Mouse (Mus musculus) heart, embryonic 13.5 days (tissue): ENCODE results near the gene Epb41l3. TPM values are rescaled to one million over a fixed set of nuclear protein-coding genes. Genes with fewer than 3 reads are reported as not detected.

ENCODE experiments used
- ATAC-seq: fragments of 200-750 bp; cut with Nextera tagmentation; 2 replicates; pipeline ENCODE4 v1.8.0; 2017; ENCODE audit warnings: moderate TSS enrichment; ENCODE audit not compliant: insufficient number of reproducible peaks, low FRiP score, low TSS enrichment; ENCODE audit errors: extremely low read depth
- H3K27ac ChIP-seq: fragments of 300-500 bp; sonication (generic); replicated peaks from 2 replicates; pipeline ENCODE4 v1.5.1; 2015; ENCODE audit warnings: moderate library complexity, mild to moderate bottlenecking, inconsistent platforms
- H3K27me3 ChIP-seq: fragments of 300-500 bp; sonication (generic); replicated peaks from 2 replicates; pipeline ENCODE4 v1.6.1; 2015; ENCODE audit warnings: mild to moderate bottlenecking, inconsistent platforms
- H3K36me3 ChIP-seq: fragments of 300-500 bp; sonication (generic); 2 replicates; pipeline ENCODE4 v1.6.1; 2015; ENCODE audit warnings: mild to moderate bottlenecking, inconsistent platforms
- H3K4me1 ChIP-seq: fragments of 300-500 bp; sonication (generic); 2 replicates; pipeline ENCODE4 v1.6.1; 2015; ENCODE audit warnings: inconsistent platforms
- H3K4me2 ChIP-seq: fragments of 300-500 bp; sonication (generic); 2 replicates; pipeline ENCODE4 v1.6.1; 2015; ENCODE audit warnings: inconsistent platforms, mild to moderate bottlenecking, moderate library complexity
- H3K4me3 ChIP-seq: fragments of 300-500 bp; sonication (generic); 2 replicates; pipeline ENCODE4 v1.5.1; 2015; ENCODE audit warnings: moderate library complexity, mild to moderate bottlenecking, inconsistent platforms
- H3K9ac ChIP-seq: fragments of 300-500 bp; sonication (generic); 2 replicates; pipeline ENCODE4 v1.6.1; 2015; ENCODE audit warnings: inconsistent platforms, mild to moderate bottlenecking, moderate library complexity
- H3K9me3 ChIP-seq: fragments of 300-500 bp; sonication (generic); 2 replicates; pipeline ENCODE4 v1.6.1; 2016; ENCODE audit warnings: inconsistent platforms
- WGBS: fragments of 180-500 bp; shearing (Covaris S2); methylation state at CpG from one replicate; pipeline ENCODE4 v1.1.7; 2015; ENCODE audit warnings: mixed read lengths; 5-methylcytosine and 5-hydroxymethylcytosine counted together
- polyA plus RNA-seq: library from polyadenylated mRNA; unstranded; fragments of >200 nt; fragmentation: Nextera tagmentation; extraction: Ambion mirVana; gene quantifications from 2 replicates; pipeline ENCODE4 v1.2.1, GENCODE M21; 2015

Gene Epb41l3
- 98.4 and 102 TPM in 2 replicates for polyA plus RNA-seq

GRCm38 (mm10) chr17:69075501-69076237 is at the start of gene Epb41l3:
Gene Epb41l3 (plus strand): TSS chr17:69075683.
- H3K4me3 ChIP-seq, result peak within 1 kb of the TSS; percentile 71
- peaks cover 59% of the 10 kb centered on the region for H3K27me3 ChIP-seq
- H3K36me3 ChIP-seq, result no peaks in the 10 kb centered on the region
- H3K9me3 ChIP-seq, result no peaks in the 10 kb centered on the region
- ATAC-seq, result peak; percentile 66; the same call in 1 of the 2 replicates
- H3K4me1 ChIP-seq, result peaks cover 14% of the 10 kb centered on the region
- peak within 1 kb of the TSS; percentile 100 for H3K4me2 ChIP-seq
- WGBS, result under 1% methylated on average over 47 of the region's 47 CpGs
- H3K27ac ChIP-seq, result peak within 1 kb of the TSS; percentile 5; the same call in 1 of the 2 replicates
- H3K9ac ChIP-seq, result peak within 1 kb of the TSS; percentile 80

DNA sequence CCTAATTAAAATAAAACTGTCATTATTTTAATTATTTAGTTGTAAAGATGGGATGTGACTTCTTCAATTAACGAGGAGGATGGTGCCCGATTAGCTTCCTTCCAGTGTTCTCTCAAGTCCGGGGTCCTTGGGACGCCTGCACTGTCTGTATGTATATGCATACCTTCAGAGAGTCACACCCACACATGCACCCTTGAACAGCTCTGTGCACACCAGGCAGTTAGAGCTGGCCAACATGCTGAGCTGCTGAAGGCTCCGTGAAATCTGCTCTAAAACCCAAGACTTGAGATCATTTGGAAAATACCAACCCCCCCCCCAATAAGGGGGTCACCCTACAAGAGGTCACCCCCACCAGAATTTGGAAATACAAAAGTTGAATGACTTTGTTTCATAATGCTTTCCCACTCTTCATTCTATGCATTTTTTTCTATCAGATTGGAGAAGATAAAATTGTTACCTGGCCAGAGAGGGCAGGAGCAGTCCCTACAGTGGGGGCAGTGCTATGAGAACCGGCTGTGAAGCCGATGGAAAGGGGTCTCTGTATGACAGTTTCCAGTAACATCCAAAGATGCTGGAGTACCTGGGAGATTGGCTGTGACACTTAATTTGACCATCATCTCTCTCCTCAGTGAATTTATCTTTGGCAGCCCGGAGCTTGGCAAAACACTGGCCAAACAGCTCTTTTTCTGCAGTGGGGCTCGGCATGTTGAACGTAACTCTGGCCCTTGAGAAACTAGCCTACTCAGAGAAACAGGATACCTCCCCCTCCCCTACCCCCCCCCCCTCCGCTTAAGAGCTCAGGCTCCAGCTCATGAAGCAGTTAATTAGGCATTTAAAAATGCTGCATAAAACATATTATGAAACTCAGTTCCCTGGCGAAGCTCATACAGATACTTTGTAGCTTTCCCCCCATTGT is 36.5 kb upstream of the Epb41l3 start:
- Histone ChIP-seq H3K4me2 (no peak overlapping the region), H3K4me1 (no peaks in the 10 kb centered on the region), H3K27me3 (no peaks in the 10 kb centered on the region), H3K9ac (no peak overlapping the region), H3K36me3 (no peaks in the 10 kb centered on the region), H3K4me3 (no peak overlapping the region), H3K9me3 (no peaks in the 10 kb centered on the region), H3K27ac (no peak overlapping the region)
- 63% methylated on average over 12 of the region's 12 CpGs for WGBS
- ATAC-seq, result no peak

- Histone ChIP-seq H3K9ac (no peak overlapping the region), H3K27ac (no peak overlapping the region), H3K9me3 (0 out of 2 replicates have a peak, but pooled peaks cover 9% of the 10 kb centered on the region), H3K4me3 (no peak overlapping the region), H3K4me2 (no peak overlapping the region), H3K27me3 (no peaks in the 10 kb centered on the region), H3K36me3 (no peaks in the 10 kb centered on the region), H3K4me1 (no peaks in the 10 kb centered on the region)
- 78% methylated on average over 4 of the region's 4 CpGs for WGBS
- no peak for ATAC-seq
Measured at GRCm38 (mm10) chr17:69041516-69041915, 34.0 kb upstream of the Epb41l3 start.

DNA sequence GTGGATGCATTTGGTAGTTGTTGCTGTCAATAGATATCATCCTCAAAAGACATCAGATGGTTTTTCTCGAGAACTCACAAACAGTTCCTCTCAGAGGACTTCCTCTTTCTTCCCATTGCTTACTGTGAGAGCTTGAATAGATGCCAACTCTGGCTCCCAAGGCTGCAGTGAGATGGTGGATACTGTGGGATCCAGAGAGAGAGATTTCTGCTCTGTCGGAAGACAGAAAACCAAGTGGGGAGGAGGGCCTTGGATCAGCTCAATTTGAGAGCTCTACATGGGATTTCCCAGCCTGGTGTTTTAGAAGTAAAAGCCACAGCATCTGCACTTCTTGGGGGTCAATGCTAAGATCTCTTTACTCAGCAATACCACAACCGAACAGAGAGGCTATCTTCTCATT is 26.7 kb upstream of the Epb41l3 start:
- ATAC-seq, result no peak
- Histone ChIP-seq H3K9me3 (0 out of 2 replicates have a peak, but pooled peaks cover 9% of the 10 kb centered on the region), H3K4me3 (no peak overlapping the region), H3K27me3 (no peaks in the 10 kb centered on the region), H3K27ac (no peak overlapping the region), H3K36me3 (no peaks in the 10 kb centered on the region), H3K4me1 (no peaks in the 10 kb centered on the region), H3K9ac (no peak overlapping the region), H3K4me2 (no peak overlapping the region)
- 64% methylated on average over 3 of the region's 3 CpGs for WGBS

- H3K4me1 ChIP-seq, result no peaks in the 10 kb centered on the region
- H3K4me2 ChIP-seq, result no peak overlapping the region
- H3K27ac ChIP-seq, result no peak overlapping the region
- no peak overlapping the region for H3K4me3 ChIP-seq
- H3K36me3 ChIP-seq, result no peaks in the 10 kb centered on the region
- H3K9ac ChIP-seq, result no peak overlapping the region
- 71% methylated on average over 4 of the region's 4 CpGs for WGBS
- peaks cover 6% of the 10 kb centered on the region; the same call in 1 of the 2 replicates for H3K9me3 ChIP-seq
- ATAC-seq, result no peak
- H3K27me3 ChIP-seq, result no peaks in the 10 kb centered on the region
Measured at GRCm38 (mm10) chr17:69054029-69054428, 21.5 kb upstream of the Epb41l3 start.

DNA sequence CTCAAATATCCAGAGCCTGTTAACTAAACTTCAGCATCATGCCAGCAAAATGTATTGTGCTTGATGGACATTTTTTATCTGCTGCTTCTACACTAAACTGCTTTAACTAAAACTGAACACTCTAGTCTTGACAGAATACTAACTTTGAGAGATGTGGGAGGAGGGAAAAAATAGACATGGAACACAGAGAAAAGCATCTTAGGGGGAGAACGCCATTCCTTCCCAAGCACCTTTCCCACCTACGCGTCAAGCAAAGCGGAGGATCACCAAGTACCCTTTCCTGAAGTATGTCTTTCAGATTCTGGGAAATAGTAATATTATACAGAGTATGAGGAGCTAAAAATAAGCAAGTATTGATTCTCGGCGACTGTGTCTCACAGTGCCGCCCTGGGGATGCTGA is 15.7 kb upstream of the Epb41l3 start:
- Histone ChIP-seq H3K9me3 (peaks cover 6% of the 10 kb centered on the region; the same call in 1 of the 2 replicates), H3K4me1 (0 out of 2 replicates have a peak, but pooled peaks cover 2% of the 10 kb centered on the region), H3K27ac (no peak overlapping the region), H3K4me3 (no peak overlapping the region), H3K27me3 (no peaks in the 10 kb centered on the region), H3K9ac (no peak overlapping the region), H3K4me2 (no peak overlapping the region), H3K36me3 (no peaks in the 10 kb centered on the region)
- no peak for ATAC-seq
- WGBS, result 78% methylated on average over 7 of the region's 7 CpGs

DNA sequence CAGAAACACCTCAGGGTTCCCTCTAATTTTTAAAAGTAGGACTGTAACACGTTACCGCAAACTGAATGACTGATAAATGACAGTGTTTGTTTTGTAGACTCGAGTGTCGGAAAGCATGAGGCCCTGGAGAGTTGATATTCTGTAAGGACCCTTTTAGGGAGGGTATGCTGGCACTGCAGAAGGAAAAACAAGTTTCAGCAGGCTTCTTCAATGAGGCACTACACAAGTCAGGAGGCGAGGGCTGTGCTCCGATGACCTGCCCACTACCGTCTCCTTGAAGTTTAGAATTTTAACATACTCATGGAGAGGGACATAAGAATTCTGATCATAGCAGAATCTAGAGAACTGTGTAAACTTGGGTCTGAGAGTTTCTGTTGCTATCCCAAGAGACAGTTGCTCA is 15.1 kb upstream of the Epb41l3 start:
- Histone ChIP-seq H3K27ac (no peak overlapping the region), H3K27me3 (no peaks in the 10 kb centered on the region), H3K9ac (no peak overlapping the region), H3K4me2 (no peak overlapping the region), H3K9me3 (peaks cover 6% of the 10 kb centered on the region; the same call in 1 of the 2 replicates), H3K4me1 (0 out of 2 replicates have a peak, but pooled peaks cover 2% of the 10 kb centered on the region), H3K4me3 (no peak overlapping the region), H3K36me3 (no peaks in the 10 kb centered on the region)
- ATAC-seq, result no peak
- 74% methylated on average over 7 of the region's 7 CpGs for WGBS

DNA sequence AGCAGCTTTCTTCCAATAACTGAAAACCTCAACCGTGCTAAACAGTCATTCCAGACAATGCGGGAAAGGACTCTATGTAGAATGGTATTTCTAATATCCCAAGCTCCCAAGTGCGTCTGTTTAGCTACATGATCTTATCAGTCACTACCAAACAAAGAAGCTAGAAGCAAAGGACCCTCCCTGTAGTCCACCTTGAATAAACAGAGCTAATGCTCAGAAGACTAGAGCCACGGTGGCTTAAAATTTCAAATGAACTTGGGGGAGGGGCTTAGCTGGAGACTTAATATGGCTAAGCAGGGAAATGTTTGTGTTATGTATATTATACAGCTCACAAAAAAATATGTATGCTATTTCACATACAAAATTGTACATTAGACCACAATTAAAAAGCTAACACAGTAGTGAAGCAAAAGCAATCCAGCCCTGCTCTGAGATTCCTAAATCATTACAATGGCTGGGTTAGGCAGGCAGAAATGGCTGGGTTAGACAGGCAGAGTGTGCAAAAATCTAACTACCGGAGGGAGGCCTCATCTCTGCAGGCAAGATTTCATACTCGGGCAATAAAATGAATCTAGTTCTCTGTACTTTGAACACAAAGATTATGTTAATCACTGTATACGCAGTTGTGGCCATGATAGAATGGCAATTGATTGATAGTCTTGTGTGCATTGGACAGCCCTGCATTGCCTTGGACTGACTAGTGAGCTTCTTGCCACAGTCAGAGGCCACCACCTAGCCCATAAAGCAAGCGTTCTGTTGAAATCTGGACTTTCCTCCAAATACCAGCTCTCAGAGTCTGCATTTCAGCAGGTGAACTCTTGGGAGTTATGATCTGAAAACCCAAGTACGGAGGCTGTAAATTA is 13.4 kb upstream of the Epb41l3 start:
- ATAC-seq, result no peak
- Histone ChIP-seq H3K9me3 (peaks cover 6% of the 10 kb centered on the region; the same call in 1 of the 2 replicates), H3K4me2 (no peak overlapping the region), H3K4me3 (no peak overlapping the region), H3K9ac (no peak overlapping the region), H3K4me1 (0 out of 2 replicates have a peak, but pooled peaks cover 2% of the 10 kb centered on the region), H3K27ac (no peak overlapping the region), H3K27me3 (no peaks in the 10 kb centered on the region), H3K36me3 (no peaks in the 10 kb centered on the region)
- WGBS, result 69% methylated on average over 9 of the region's 9 CpGs

GRCm38 (mm10) chr17:69067937-69068739 is 7.3 kb upstream of the Epb41l3 start:
- Histone ChIP-seq H3K27ac (no peak overlapping the region), H3K4me3 (no peak overlapping the region), H3K27me3 (peaks cover 9% of the 10 kb centered on the region), H3K4me1 (no peaks in the 10 kb centered on the region), H3K36me3 (no peaks in the 10 kb centered on the region), H3K9ac (no peak overlapping the region), H3K9me3 (no peaks in the 10 kb centered on the region), H3K4me2 (no peak overlapping the region)
- ATAC-seq, result no peak
- WGBS, result 24% methylated on average over 11 of the region's 11 CpGs

GRCm38 (mm10) chr17:69074095-69074494 is 1.4 kb upstream of the Epb41l3 start:
- Histone ChIP-seq H3K4me2 (no peak overlapping the region), H3K4me3 (no peak overlapping the region), H3K9ac (no peak overlapping the region), H3K27me3 (peaks cover 61% of the 10 kb centered on the region), H3K9me3 (no peaks in the 10 kb centered on the region), H3K4me1 (peaks cover 14% of the 10 kb centered on the region), H3K36me3 (no peaks in the 10 kb centered on the region), H3K27ac (no peak overlapping the region)
- no peak for ATAC-seq
- 79% methylated on average over 4 of the region's 4 CpGs for WGBS
